Mouse (Mus musculus): ENCODE results near the gene Spsb3. TPM values are rescaled to one million over a fixed set of nuclear protein-coding genes. Genes with fewer than 3 reads are reported as not detected.

Spsb3 gene
- 25.3 and 35.4 TPM in 2 replicates for total RNA-seq (2023)

DNA sequence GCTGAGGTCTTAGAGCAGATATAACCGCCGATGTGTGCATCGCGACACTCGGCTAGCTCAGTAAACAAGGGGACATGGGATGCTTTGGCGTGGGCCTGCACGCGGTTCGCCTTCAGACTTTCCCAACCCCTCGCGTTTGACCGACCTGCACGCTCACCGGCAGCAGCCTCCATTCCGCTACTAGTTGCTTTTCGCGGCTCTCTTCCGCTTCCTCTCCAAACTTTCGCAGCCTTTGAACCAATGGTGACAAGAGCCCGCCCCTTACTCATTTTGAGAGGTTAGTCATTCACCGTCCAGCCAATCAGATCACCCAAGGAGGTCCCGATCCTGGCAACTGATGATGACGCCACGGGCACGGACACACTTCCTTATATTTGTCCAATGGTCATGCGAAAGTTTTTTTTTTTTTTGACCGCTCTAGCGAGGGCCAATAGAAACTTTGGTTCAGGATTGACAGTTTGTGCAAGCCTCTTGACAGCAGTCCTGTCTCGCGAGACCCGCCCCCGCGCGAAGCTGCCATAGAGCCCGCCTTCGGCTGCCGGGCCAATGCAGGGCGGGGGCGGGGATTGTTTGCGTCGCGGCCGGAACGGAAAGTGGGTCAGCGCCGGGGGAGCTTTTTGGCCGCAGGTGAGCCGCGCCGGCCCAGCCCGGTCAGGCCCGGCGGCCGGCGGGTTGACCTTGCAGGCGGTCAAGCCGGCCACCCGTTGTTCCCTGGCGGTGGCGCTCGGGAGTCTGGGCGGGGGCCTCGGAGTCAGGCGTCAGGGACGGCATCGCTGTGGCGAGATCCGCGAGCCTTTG is at the start of gene Spsb3, which contains the start of gene Nubp2:
TSS of gene Spsb3 (plus strand) at position 510 of the 798 bp plus-strand sequence.
TSS of gene Nubp2 (minus strand) at position 216 of the 798 bp plus-strand sequence.

DNA sequence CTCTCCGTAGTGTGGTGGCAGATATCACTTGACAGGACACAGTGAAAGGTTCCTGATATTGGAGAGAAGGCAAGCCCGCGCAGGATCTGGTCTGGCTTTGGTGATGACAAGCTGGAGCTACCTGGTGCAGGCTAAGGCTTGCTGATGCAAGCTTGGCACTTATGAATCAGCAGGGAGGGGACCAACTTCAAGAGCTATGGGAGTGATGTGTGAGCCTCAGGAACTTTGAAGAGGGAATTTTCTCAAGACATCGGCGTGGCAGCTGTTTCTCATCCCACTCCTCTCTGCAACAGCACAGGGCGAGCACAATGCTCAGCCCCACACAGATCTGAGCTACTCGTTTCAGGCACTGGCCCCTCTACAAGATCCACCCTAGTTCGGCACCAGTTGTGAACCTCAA is 46.6 kb upstream of the Spsb3 start, which contains the start of gene Hagh:
TSS of gene Hagh (plus strand) at position 302 of the 400 bp plus-strand sequence.

DNA sequence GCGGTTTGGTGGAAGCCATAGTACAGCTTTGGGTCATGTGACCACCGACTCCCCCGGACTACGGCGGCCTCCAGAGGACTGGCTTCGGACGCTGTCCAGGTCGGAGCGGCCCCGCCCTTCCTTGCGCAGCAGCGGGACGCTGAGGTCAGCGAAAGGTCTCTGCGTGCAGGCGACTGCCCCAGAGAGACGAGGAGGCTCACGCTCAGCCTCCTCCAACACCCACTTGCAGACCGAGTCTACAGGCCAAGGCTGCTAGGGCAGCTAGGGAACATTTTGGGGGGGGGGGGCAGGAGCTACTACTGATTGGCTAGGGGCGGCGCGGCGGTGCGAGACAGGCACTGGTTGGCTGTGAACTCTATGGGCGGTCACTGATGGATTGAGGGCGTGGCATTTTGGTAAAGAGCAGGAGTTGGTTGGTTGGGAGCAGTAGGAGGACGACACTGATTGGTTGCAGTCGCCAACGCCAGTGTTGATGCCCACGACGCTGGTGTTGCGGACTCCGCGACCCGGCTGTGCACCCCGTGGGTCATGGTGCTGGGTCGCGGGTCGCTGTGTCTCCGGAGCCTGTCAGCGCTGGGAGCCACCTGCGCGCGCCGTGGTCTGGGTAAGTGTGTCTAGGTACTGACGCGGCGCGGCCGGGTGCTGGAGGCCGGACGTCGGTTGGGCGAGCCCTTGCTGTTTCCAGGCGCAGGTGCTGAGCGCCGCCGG is 36.2 kb upstream of the Spsb3 start, which contains the start of gene Fahd1:
TSS of gene Fahd1 (minus strand) at position 300 of the 708 bp plus-strand sequence.

DNA sequence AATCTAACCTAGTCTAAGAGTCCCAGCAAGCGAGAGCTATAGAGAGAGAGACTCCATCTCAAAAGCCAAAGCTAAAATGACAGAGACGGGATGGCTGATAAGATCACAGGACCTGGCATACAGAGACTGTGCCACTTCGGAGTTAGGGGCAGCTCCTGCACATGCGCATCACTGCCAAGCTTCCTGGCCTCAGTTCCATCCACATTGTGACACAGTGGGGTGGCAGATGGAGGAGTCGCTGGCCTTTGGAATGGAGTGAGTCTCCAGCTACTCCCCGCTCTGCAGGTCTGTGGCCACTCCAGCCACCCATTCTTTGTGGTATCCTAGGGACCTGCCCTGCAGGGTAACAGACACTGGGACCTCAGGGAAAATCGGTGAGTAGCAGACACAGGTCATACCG is 20.7 kb upstream of the Spsb3 start, which contains the start of gene Igfals:
TSS of gene Igfals (plus strand) at position 222 of the 400 bp plus-strand sequence.

DNA sequence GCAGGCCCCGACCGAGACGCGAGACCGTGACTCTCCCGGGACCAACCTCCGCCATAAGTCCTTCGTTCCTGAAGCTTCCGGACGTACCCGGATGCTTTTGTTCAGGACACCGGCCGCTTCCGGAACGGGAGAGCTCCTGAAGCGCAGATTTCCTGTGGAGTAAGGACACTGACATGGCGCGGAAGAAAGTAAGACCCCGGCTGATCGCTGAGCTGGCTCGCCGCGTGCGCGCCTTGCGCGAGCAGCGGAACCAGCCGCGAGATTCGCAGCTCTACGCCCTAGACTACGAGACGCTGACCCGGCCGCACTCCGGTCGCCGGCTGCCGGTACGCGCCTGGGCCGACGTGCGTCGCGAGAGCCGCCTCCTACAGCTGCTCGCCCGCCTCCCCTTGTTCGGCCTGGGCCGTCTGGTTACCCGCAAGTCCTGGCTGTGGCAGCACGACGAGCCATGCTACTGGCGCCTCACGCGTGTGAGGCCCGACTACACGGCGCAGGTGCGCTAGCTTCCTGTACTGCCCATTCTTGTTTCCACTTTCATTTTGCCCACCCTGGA is 8.6 kb downstream of the Spsb3 start, which contains the start of the genes Eme2 and Mrps34:
TSS of gene Eme2 (minus strand) at position 93 of the 553 bp plus-strand sequence.
TSS of gene Mrps34 (plus strand) at position 122 of the 553 bp plus-strand sequence.

DNA sequence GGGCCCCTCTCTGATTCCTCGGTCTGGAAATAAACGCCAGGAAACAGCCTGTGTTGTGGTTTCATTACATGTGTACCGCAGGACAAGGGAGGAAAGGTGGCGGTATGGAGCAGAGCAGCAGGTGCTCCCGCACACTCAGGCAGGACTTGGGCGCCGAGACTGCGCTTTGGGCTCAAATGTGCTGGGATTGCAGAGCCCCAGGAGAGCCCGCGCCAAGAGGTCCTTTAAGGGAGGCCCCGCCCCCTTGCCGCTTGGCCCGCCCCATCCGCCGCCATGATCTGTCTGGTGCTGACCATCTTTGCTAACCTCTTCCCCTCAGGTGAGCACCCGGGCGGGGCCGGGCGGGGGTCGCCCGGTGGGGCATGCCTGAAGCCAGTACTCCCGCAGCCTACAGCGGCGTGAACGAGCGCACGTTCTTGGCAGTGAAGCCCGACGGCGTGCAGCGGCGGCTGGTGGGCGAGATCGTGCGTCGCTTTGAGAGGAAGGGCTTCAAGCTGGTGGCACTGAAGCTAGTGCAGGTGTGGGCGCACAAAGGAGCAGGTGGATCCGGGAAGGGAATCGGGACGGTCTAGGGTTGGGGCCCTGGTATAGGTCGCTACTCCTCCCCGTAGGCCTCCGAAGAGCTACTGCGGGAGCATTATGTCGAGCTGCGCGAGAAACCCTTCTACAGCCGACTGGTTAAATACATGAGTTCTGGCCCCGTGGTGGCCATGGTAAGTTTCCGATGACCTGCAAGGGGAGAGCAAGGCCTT is 10.0 kb downstream of the Spsb3 start, which contains the start of gene Nme3:
TSS of gene Nme3 (plus strand) at position 260 of the 752 bp plus-strand sequence.

DNA sequence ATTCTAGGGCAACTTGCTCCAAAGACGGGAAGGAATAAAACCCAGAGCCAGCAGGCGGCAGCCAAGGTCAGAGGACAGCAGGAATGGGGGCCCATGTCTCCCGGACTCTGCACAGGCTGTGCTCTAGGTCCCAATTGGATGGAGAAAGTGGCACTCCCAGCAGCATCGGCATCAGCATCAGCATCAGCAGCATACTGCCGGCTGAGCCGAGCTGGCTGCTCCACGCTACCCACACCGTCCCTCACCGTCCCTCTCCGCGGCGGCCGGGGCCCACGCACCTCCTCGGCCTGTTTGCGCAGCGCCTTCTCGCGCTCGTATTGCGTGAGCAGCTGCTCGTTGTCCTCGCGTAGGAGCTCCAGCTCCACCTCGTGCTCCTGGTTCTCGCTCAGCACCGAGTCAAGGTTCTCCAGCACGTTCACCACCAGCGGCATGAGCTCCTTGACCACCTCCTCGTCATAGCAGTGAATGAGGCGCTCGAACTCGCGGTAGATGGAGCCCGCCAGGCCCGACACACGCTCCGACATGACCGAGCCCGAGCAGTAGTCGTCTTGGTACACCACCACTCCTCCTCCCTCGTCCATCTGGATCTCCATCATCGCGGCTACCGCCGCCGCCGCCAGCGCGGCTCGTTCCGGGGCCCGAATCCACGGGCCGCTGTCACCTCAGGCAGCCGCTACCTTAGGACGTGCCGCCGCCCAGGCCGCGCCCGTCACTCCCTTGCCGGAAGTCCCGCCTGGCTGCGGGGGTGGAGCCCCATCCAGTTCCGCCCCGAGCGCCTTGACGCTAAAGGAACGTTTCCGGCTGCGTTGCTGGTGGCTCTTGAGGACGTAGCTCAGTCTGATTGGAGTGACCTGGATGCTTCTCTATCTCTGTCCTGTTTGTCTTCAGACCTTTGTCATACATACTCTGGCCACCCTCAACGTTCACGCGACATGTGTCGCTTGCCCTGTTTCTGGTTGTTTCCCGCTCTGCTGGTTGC is 50.1 kb downstream of the Spsb3 start, which contains the start of gene Mapk8ip3:
TSS of gene Mapk8ip3 (minus strand) at position 719 of the 979 bp plus-strand sequence.

Other genes starting within 250 kb of the Spsb3 start
- 3.0 and 3.3 TPM in 2 replicates for gene Slc9a3r2, start 236.3 kb upstream of the Spsb3 start, total RNA-seq (2023)
- not detected in 2 replicates for gene Npw, start 228.2 kb upstream of the Spsb3 start, total RNA-seq (2023)
- gene Zfp598, start 217.0 kb upstream of the Spsb3 start, total RNA-seq (2023) = 21.0 and 25.1 TPM in 2 replicates
- not detected in 2 replicates for gene Syngr3, start 196.7 kb upstream of the Spsb3 start, total RNA-seq (2023)
- 3.9 and 4.5 TPM in 2 replicates for gene Gfer, start 190.5 kb upstream of the Spsb3 start, total RNA-seq (2023)
- gene Noxo1, start 190.4 kb upstream of the Spsb3 start, total RNA-seq (2023) = 0.57 and 1.5 TPM in 2 replicates
- 9.5 and 12.4 TPM in 2 replicates for gene Tbl3, start 179.0 kb upstream of the Spsb3 start, total RNA-seq (2023)
- not detected in 2 replicates for gene Rnf151, start 168.6 kb upstream of the Spsb3 start, total RNA-seq (2023)
- 399 and 442 TPM in 2 replicates for gene Rps2, start 168.5 kb upstream of the Spsb3 start, total RNA-seq (2023)
- 61.5 and 73.8 TPM in 2 replicates for gene Ndufb10, start 162.2 kb upstream of the Spsb3 start, total RNA-seq (2023)
- 1.9 and 2.1 TPM in 2 replicates for gene Rpl3l, start 158.8 kb upstream of the Spsb3 start, total RNA-seq (2023)
- 1,300 and 1,322 TPM in 2 replicates for gene Msrb1, start 150.0 kb upstream of the Spsb3 start, total RNA-seq (2023)
- 0.51 and 0.70 TPM in 2 replicates for gene Hs3st6, start 133.7 kb upstream of the Spsb3 start, total RNA-seq (2023)
- gene Meiob, start 82.4 kb upstream of the Spsb3 start, total RNA-seq (2023) = not detected in 2 replicates
- gene Hagh, start 46.5 kb upstream of the Spsb3 start, total RNA-seq (2023) = 34.8 and 35.3 TPM in 2 replicates
- 1.5 and 2.2 TPM in 2 replicates for gene Fahd1, start 36.3 kb upstream of the Spsb3 start, total RNA-seq (2023)
- 0.32 and 0.36 TPM in 2 replicates for gene Igfals, start 20.6 kb upstream of the Spsb3 start, total RNA-seq (2023)
- gene Nubp2, start 294 bp upstream of the Spsb3 start, total RNA-seq (2023) = 51.2 and 59.0 TPM in 2 replicates
- 10.1 and 11.6 TPM in 2 replicates for gene Eme2, start 8.4 kb downstream of the Spsb3 start, total RNA-seq (2023)
- gene Mrps34, start 8.5 kb downstream of the Spsb3 start, total RNA-seq (2023) = 12.9 and 15.4 TPM in 2 replicates
- 15.7 and 16.5 TPM in 2 replicates for gene Nme3, start 9.9 kb downstream of the Spsb3 start, total RNA-seq (2023)
- 70.4 and 91.3 TPM in 2 replicates for gene Mapk8ip3, start 50.3 kb downstream of the Spsb3 start, total RNA-seq (2023)
- gene Jpt2, start 74.0 kb downstream of the Spsb3 start, total RNA-seq (2023) = 26.3 and 30.8 TPM in 2 replicates
- gene Cramp1l, start 129.1 kb downstream of the Spsb3 start, total RNA-seq (2023) = 25.7 and 40.7 TPM in 2 replicates
- gene Ift140, start 129.4 kb downstream of the Spsb3 start, total RNA-seq (2023) = 8.9 and 12.3 TPM in 2 replicates
- gene Tmem204, start 196.9 kb downstream of the Spsb3 start, total RNA-seq (2023) = not detected in 2 replicates
- gene Telo2, start 229.3 kb downstream of the Spsb3 start, total RNA-seq (2023) = 5.9 and 8.6 TPM in 2 replicates
- not detected in 2 replicates for gene Ptx4, start 234.1 kb downstream of the Spsb3 start, total RNA-seq (2023)
- 17.0 and 29.6 TPM in 2 replicates for gene Clcn7, start 246.7 kb downstream of the Spsb3 start, total RNA-seq (2023)

All from neutrophil, adult 65 days (primary cell).